Mouse (Mus musculus) CH12.LX (cell line): Measurements from ENCODE around the gene Prkca. TPM values are rescaled to one million over a fixed set of nuclear protein-coding genes. Genes with fewer than 3 reads are reported as not detected.

Experiments
- DNase-seq: peaks from one replicate; pipeline ENCODE4 v3.0.0-alpha.2; 2013; ENCODE audit errors: extremely low read depth
- H3K27ac ChIP-seq: 2 replicates; pipeline ENCODE4 v1.5.1; 2012; ENCODE audit warnings: low read depth, mild to moderate bottlenecking, control low read depth, moderate library complexity; ENCODE audit not compliant: insufficient read depth
- H3K27me3 ChIP-seq: replicated peaks from 2 replicates; pipeline ENCODE3; 2012; ENCODE audit warnings: inconsistent platforms
- H3K36me3 ChIP-seq, 2 experiments: replicated peaks in 1 of 2; 2 replicates each; pipeline versions ENCODE3 to v1.6.1; 2012; ENCODE audit warnings: inconsistent platforms in 1 of 2, low read length in 1 of 2, mild to moderate bottlenecking in 1 of 2, mixed read lengths in 1 of 2, moderate library complexity in 1 of 2; ENCODE audit not compliant: control insufficient read depth in 1 of 2, insufficient read depth in 1 of 2
- H3K4me1 ChIP-seq, 2 experiments: 2 replicates each; pipeline ENCODE4 v1.6.1; 2012; ENCODE audit warnings: inconsistent platforms in 1 of 2, moderate library complexity in 1 of 2; ENCODE audit not compliant: insufficient read depth in 2 of 2, control insufficient read depth in 1 of 2
- H3K4me2 ChIP-seq: 2 replicates; pipeline ENCODE4 v1.6.1; 2012; ENCODE audit warnings: low read depth, mild to moderate bottlenecking, control low read depth; ENCODE audit not compliant: poor library complexity, insufficient read depth, severe bottlenecking
- H3K4me3 ChIP-seq, 3 experiments: fragments of 150-350 bp in 1 of 3; sonication (generic) in 1 of 3; replicated peaks in 1 of 3; 2 replicates each; pipeline versions ENCODE3 to v1.5.1; 2011 to 2012; ENCODE audit warnings: low read depth in 2 of 3, low read length in 2 of 3, mild to moderate bottlenecking in 2 of 3, moderate library complexity in 2 of 3, control low read depth in 1 of 3, improper control_type of control experiment in 1 of 3, inconsistent platforms in 1 of 3, mixed read lengths in 1 of 3; ENCODE audit not compliant: poor library complexity in 1 of 3
- H3K79me2 ChIP-seq: replicated peaks from 2 replicates; pipeline ENCODE4 v1.6.1; 2012; ENCODE audit warnings: mild to moderate bottlenecking, moderate library complexity; ENCODE audit not compliant: control insufficient read depth, poor library complexity, insufficient read depth, severe bottlenecking; ENCODE audit errors: extremely low read depth
- H3K9ac ChIP-seq: 2 replicates; pipeline ENCODE4 v1.6.1; 2012; ENCODE audit warnings: low read depth, mild to moderate bottlenecking, control low read depth, moderate library complexity; ENCODE audit not compliant: insufficient read depth
- H3K9me3 ChIP-seq: replicated peaks from 2 replicates; pipeline ENCODE3; 2012; ENCODE audit warnings: low read length, inconsistent platforms, mixed read lengths
- BHLHE40 ChIP-seq: IDR thresholded peaks from 2 replicates; pipeline ENCODE4 v1.6.1; 2011; ENCODE audit warnings: mild to moderate bottlenecking, low read depth, low read length, improper control_type of control experiment
- CHD1 ChIP-seq: IDR thresholded peaks from 2 replicates; pipeline ENCODE4 v1.6.1; 2012; ENCODE audit warnings: low read depth, low read length, improper control_type of control experiment, inconsistent platforms
- CTCF ChIP-seq, 2 experiments: IDR thresholded peaks in 1 of 2; conservative IDR thresholded peaks in 1 of 2; 2 replicates each; pipeline ENCODE4 v1.5.1; 2011 to 2012; ENCODE audit warnings: low read depth in 2 of 2, low read length in 2 of 2, improper control_type of control experiment in 1 of 2, inconsistent platforms in 1 of 2, mild to moderate bottlenecking in 1 of 2, moderate library complexity in 1 of 2
- E2F4 ChIP-seq: IDR thresholded peaks from 2 replicates; pipeline ENCODE4 v1.6.1; 2011; ENCODE audit warnings: low read depth, low read length, improper control_type of control experiment; ENCODE audit not compliant: insufficient replicate concordance
- EP300 ChIP-seq: IDR thresholded peaks from 2 replicates; pipeline ENCODE4 v1.6.1; 2011; ENCODE audit warnings: low read length, improper control_type of control experiment
- ETS1 ChIP-seq: conservative IDR thresholded peaks from 2 replicates; pipeline ENCODE4 v1.6.1; 2012; ENCODE audit warnings: low read depth, mild to moderate bottlenecking, inconsistent platforms, low read length, improper control_type of control experiment, moderate library complexity
- HCFC1 ChIP-seq: IDR thresholded peaks from 2 replicates; pipeline ENCODE4 v1.6.1; 2012; ENCODE audit warnings: low read depth, mild to moderate bottlenecking, inconsistent platforms, low read length, improper control_type of control experiment
- JUN ChIP-seq: IDR thresholded peaks from 2 replicates; pipeline ENCODE4 v1.6.1; 2011; ENCODE audit warnings: low read depth, mild to moderate bottlenecking, low read length, improper control_type of control experiment, moderate library complexity; ENCODE audit not compliant: insufficient read depth
- KAT2A ChIP-seq: IDR thresholded peaks from 2 replicates; pipeline ENCODE4 v1.6.1; 2012; ENCODE audit warnings: low read length, improper control_type of control experiment, inconsistent platforms; ENCODE audit not compliant: insufficient replicate concordance
- MEF2A ChIP-seq: IDR thresholded peaks from 2 replicates; pipeline ENCODE4 v1.6.1; 2014; ENCODE audit warnings: low read depth, mild to moderate bottlenecking, inconsistent platforms, low read length, improper control_type of control experiment, borderline replicate concordance
- MXI1 ChIP-seq: IDR thresholded peaks from 2 replicates; pipeline ENCODE4 v1.6.1; 2011; ENCODE audit warnings: mild to moderate bottlenecking, low read depth, low read length, improper control_type of control experiment
- NELFE ChIP-seq: IDR thresholded peaks from 2 replicates; pipeline ENCODE4 v1.6.1; 2011; ENCODE audit warnings: low read depth, low read length, improper control_type of control experiment
- POLR2A ChIP-seq: IDR thresholded peaks from 2 replicates; pipeline ENCODE4 v1.6.1; 2011; ENCODE audit warnings: low read depth, mild to moderate bottlenecking, improper control_type of control experiment, low read length
- POLR2AphosphoS2 ChIP-seq: IDR thresholded peaks from 2 replicates; pipeline ENCODE4 v1.6.1; 2011; ENCODE audit warnings: low read depth, low read length, improper control_type of control experiment
- SIN3A ChIP-seq: IDR thresholded peaks from 2 replicates; pipeline ENCODE4 v1.6.1; 2012; ENCODE audit warnings: low read length, improper control_type of control experiment, inconsistent platforms
- UBTF ChIP-seq: IDR thresholded peaks from 2 replicates; pipeline ENCODE4 v1.6.1; 2012; ENCODE audit warnings: low read depth, mild to moderate bottlenecking, inconsistent platforms, low read length, improper control_type of control experiment, moderate library complexity
- ZKSCAN1 ChIP-seq: IDR thresholded peaks from 2 replicates; pipeline ENCODE4 v1.6.1; 2012; ENCODE audit warnings: low read depth, inconsistent platforms, low read length, improper control_type of control experiment, borderline replicate concordance
- ZNF384 ChIP-seq: IDR thresholded peaks from 2 replicates; pipeline ENCODE4 v1.6.1; 2012; ENCODE audit warnings: low read depth, low read length, improper control_type of control experiment, inconsistent platforms
- dilution Hi-C: fragments of 300-500 bp; cut with MboI; formaldehyde crosslinking; loops from 2 replicates; pipeline ENCODE4 v1.14.3; 2020; ENCODE audit warnings: low sequenced_read_pairs; ENCODE audit not compliant: extremely low pct_unique_long_range_greater_than_20kb, extremely low pct_ligation_motif_present
- in situ Hi-C: fragments of 300-500 bp; cut with MboI; formaldehyde crosslinking; loops from 3 replicates; pipeline ENCODE4 v1.14.3; 2019; ENCODE audit warnings: low sequenced_read_pairs, low pct_ligation_motif_present, low pct_unique_long_range_greater_than_20kb, mixed read lengths
- polyA plus RNA-seq: library from polyadenylated mRNA; unstranded; fragments of >175 nt; gene quantifications from 2 replicates; pipeline ENCODE4 v1.2.1, GENCODE M21; 2012; ENCODE audit warnings: low read depth; ENCODE audit not compliant: insufficient read length
- total RNA-seq, 2 experiments: library from RNA; depleted of rRNA; stranded (reverse); fragments of 300-350 nt in 1 of 2; fragments of >200 nt in 1 of 2; gene quantifications; 2 replicates each; pipeline ENCODE4 v1.2.3; 2012 to 2014

Gene Prkca
- total and polyA plus RNA-seq, 3 experiments = 40.0 to 107 (median 43.7) TPM

DNA sequence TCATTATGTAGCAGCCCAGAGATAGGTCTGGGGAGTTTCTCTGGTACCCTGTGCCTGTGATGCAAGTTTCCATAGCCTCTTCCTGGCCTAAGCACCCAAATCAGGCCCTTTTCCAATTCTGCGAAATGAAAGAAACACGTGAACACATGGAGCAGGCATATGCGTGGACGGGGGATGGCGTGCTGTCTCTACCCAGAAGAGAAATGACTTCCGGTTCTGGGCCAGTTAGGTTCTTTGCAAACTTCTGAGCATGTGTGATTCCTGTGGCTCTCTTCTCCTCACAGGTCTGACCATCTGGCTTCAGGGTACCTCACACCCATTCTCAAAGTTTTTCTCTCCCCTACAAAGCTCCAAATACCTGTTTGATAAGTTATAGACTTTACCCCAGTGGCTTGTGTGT, 131.7 kb downstream of the Prkca start (continued):
- TF ChIP-seq JUN (0 out of 2 replicates have a peak, but pooled peaks have one; percentile 12), HCFC1 (peak; percentile 41), E2F4 (no peak), CHD1 (peak; percentile 81; the same call in 1 of the 2 replicates), UBTF (no peak), POLR2A (peak; percentile 34), EP300 (peak; percentile 59; the same call in 1 of the 2 replicates), POLR2AphosphoS2 (peak; percentile 31; the same call in 1 of the 2 replicates), NELFE (0 out of 2 replicates have a peak, but pooled peaks have one; percentile 37), ZNF384 (no peak), SIN3A (peak; percentile 72), MEF2A (peak; percentile 83), ZKSCAN1 (no peak), CTCF (conservative IDR thresholded peaks at IDR 0.05 in 1 of 2, IDR thresholded peaks at IDR 0.05 in 1 of 2; ENCODE audit: low read depth in 2 of 2, low read length in 2 of 2) (peak in 1 of 2 experiments; percentile 57; a peak in 2 of 4 replicates), KAT2A (0 out of 2 replicates have a peak, but pooled peaks have one; percentile 46)
- TF ChIP-seq, all 38 proteins: peak for 27

DNA sequence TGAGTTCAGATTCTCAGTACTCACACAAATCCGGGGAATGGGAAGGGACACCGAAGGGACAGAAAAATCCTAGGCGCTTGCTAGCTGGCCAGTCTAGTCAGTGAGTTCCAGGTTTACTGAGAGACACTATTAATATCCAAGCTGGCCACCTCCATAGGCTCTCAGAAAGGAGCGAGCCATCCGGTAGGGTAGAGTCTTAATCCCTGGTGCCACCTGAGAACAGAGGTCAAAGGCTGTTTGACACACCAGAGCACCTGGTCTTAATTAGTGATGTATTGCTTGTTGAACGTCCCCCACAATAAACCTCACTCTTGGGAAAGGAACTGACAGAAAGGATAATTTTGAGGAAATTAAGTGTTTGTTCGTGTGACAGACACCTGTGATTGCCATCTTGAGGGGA, 133.0 kb downstream of the Prkca start:
- no peak overlapping the region for H3K9ac ChIP-seq
- in situ Hi-C loops = loop anchor here (5.0 to 25.0 kb wide), 2 partner anchors 167 to 348 kb away; no protein-coding TSS in a partner anchor
- peaks cover 3 to 46% of the 10 kb centered on the region in 2 experiments for H3K36me3 ChIP-seq
- H3K79me2 ChIP-seq = peaks cover 7% of the 10 kb centered on the region
- DNase-seq = no peak
- H3K27me3 ChIP-seq = no peaks in the 10 kb centered on the region
- no peak overlapping the region for H3K4me2 ChIP-seq
- dilution Hi-C loops = no loop called here
- H3K9me3 ChIP-seq = no peaks in the 10 kb centered on the region
- peaks cover 36 to 98% of the 10 kb centered on the region in 2 experiments for H3K4me1 ChIP-seq
- H3K4me3 ChIP-seq = no peak overlapping the region
- peak overlapping the region; percentile 43 for H3K27ac ChIP-seq
- TF ChIP-seq CHD1 (peak; percentile 30; the same call in 1 of the 2 replicates), MXI1 (no peak)

DNA sequence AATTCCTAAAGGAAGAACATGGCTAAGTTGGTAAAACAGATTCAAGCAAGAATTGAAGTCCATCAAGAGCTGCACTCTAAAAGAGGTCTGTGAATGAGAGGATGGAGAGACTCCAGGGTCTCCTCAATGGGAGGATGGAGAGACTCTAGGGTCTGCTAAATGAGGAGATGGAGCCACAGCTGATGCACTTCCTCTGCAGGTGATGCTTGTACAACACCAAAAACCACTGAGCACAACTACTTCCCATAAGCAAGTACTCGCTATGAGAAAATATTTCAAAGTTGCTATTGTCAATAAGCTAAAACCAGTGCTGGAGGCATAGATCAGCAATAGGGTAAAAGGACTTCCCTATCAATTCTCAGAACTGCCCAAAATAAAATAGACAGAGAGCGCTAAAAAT, 137.1 kb downstream of the Prkca start:
- Histone ChIP-seq H3K27me3 (no peaks in the 10 kb centered on the region), H3K36me3 (peaks cover 3 to 36% of the 10 kb centered on the region in 2 experiments), H3K27ac (no peak overlapping the region), H3K79me2 (peaks cover 25% of the 10 kb centered on the region), H3K4me2 (no peak overlapping the region), H3K9ac (no peak overlapping the region), H3K4me1 (peaks cover 35 to 97% of the 10 kb centered on the region in 2 experiments), H3K9me3 (no peaks in the 10 kb centered on the region), H3K4me3 (no peak overlapping the region)
- no peak for DNase-seq
- dilution Hi-C loops = no loop called here
- TF ChIP-seq ETS1 = peak; percentile 27
- TF ChIP-seq BHLHE40 = peak; percentile 25; the same call in 1 of the 2 replicates
- TF ChIP-seq JUN = no peak
- in situ Hi-C loops = loop anchor here (25.0 kb wide), 1 partner anchor 344 kb away; no protein-coding TSS in a partner anchor
